Mouse (Mus musculus) C2C12 (cell line): ENCODE results near the gene Def8.
"Not testable (repeated sequence)": the region's sequence is repeated elsewhere in the genome, so short reads cannot be mapped to it uniquely, and the experiment has no call there.

Source experiments
- CTCF ChIP-seq: IDR thresholded peaks from one replicate; pipeline ENCODE4 v1.5.1; 2011; ENCODE audit not compliant: control insufficient read depth, insufficient read depth, insufficient read length
- USF1 ChIP-seq: IDR thresholded peaks from one replicate; pipeline ENCODE4 v1.6.1; 2011; ENCODE audit warnings: low read depth, mild to moderate bottlenecking, control low read depth, moderate library complexity

- TF ChIP-seq CTCF, USF1: not testable (repeated sequence)
These were observed 6.3 kb downstream of the Def8 start for GRCm38 (mm10) chr8:123429722-123430013.
